Mouse (Mus musculus): ENCODE measurements around the gene 5830473C10Rik. TPM values are rescaled to one million over a fixed set of nuclear protein-coding genes. Genes with fewer than 3 reads are reported as not detected.

5830473C10Rik gene
- not detected for total RNA-seq (2023)

DNA sequence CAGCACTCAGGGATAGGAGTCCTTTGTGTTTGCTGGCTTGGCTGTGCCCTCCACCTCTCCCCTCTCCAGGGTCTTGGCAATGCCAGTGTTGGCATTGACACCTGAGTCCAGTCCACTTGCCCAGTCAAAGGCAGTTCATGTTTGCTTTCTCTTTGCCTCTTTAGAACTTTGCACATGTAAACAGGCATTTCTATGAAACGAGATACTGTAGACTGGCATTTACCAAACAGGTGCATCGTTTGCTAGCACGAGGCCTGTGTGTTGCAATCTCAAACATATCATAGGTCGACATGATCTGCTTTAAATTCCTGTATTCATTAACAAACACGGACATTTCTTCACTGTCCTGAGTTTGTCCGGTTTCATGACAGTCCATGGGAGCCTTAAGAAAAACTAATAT lies at the start of gene 5830473C10Rik:
Gene 5830473C10Rik, plus strand, starts transcription at position 365 of the 400 bp plus-strand sequence.

DNA sequence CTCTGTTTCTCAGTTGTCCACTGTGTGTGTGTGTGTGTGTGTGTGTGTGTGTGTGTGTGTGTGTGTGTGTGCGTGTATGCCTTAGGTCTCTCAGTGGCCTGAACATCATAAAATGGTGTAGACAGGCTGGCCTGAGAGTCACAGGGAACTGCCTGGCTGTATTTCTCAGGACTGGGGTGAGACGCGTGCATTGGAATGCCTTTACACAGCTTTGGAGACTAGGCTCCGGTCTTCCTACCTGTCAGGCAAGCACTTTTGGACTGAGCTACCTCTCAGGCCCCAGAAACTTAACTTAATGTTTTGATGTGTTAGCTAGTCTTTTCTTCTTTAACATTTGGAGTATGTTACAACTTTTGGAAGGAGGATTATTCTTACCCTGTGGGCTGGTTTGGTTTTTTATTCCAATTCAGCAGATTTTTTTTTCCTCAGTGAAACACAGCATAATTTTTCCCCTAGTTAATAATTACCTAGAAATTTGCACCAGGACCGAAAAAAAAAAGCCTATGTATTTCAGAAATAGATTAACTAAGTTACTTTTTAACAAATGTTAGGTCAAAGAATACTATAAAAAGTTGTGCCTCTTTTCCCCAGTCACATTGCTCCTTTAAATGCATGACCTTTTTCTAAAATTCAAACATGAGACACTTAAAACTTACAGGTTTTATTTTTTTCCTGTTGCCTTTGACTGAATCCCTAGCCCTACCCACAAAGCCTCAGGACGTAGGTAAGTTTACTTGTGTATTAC lies 42.4 kb upstream of the 5830473C10Rik start, which contains the start of gene Afm:
Gene Afm, plus strand, starts transcription at position 577 of the 745 bp plus-strand sequence.

DNA sequence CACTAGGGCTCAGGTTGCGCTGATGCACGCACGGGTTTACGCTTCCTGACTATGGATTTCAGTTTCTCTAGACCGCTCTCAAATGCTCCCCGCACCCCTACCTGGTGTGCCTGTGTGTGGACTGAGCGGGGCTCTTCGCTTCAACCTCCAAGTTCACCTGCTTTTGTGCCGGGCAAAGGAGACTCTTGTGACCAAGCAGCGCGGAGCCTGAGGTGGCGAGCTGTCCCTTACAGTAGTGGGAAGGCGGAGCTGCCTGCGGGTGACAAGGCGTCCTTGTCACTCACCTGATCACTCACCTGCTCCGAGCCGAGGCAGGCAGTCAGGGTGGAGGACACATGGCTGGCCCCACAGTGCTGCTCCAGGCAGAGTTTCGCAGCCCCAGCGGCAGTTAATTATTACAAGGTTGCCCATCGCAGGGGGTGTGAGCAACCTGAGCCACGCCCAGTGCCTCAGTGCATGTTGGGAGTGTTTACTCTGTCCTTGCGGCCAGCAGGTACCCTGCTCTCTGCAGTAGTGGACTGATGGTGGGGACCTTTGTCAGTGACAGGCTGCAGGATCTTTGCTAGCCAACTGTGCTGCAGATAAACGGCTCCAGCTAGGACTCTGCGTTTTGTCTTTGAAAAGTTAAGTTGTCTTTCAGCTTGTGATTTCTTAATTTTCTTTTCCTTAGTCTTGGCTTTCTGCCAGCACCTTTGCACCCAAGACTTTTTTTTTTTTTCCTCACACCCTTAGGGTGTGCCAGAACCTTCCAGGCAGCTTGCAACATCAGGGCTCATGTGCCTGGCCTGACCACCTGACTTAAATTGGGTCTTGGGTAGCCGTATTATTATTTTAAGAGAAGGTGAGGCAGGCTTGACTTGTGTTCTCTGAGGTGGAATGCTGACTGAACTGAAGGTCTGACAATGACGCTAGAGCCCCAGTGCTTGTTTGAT lies 79.6 kb downstream of the 5830473C10Rik start, which contains the start of gene Rassf6:
Gene Rassf6, minus strand, starts transcription at position 372 of the 932 bp plus-strand sequence.

Other genes with a start within 250 kb of the 5830473C10Rik start
- 100 to 1,000 TPM; 157 to 159 TPM for gene Ankrd17, start 194.5 kb upstream of the 5830473C10Rik start, total RNA-seq (2023)
- 1 to 10 TPM; 3.4 to 5.3 TPM for gene Gm9958, start 193.9 kb upstream of the 5830473C10Rik start, total RNA-seq (2023)
- not detected for gene Alb, start 100.2 kb upstream of the 5830473C10Rik start, total RNA-seq (2023)
- gene Afp, start 70.4 kb upstream of the 5830473C10Rik start, total RNA-seq (2023): 1 to 10 TPM; 4.6 to 7.2 TPM
- not detected for gene Afm, start 42.2 kb upstream of the 5830473C10Rik start, total RNA-seq (2023)
- gene Rassf6, start 79.5 kb downstream of the 5830473C10Rik start, total RNA-seq (2023): 1 to 10 TPM; 2.6 to 5.3 TPM
- gene Cxcl5, start 198.3 kb downstream of the 5830473C10Rik start, total RNA-seq (2023): not detected
- gene Ppbp, start 207.4 kb downstream of the 5830473C10Rik start, total RNA-seq (2023): under 1 TPM; 0.52 to 0.53 TPM
- gene Pf4, start 211.3 kb downstream of the 5830473C10Rik start, total RNA-seq (2023): not detected
- not detected for gene Cxcl3, start 225.0 kb downstream of the 5830473C10Rik start, total RNA-seq (2023)
- not detected for gene Cxcl15, start 233.4 kb downstream of the 5830473C10Rik start, total RNA-seq (2023)